Mouse (Mus musculus) embryonic fibroblast, embryonic 13.5 days (primary cell): ENCODE data around the gene Mpp6. TPM values are rescaled to one million over a fixed set of nuclear protein-coding genes. Genes with fewer than 3 reads are reported as not detected.

Experiments
- H3K27ac ChIP-seq: 2 replicates; pipeline ENCODE4 v1.5.1; 2012; ENCODE audit warnings: low read length, control low read depth, inconsistent platforms; ENCODE audit not compliant: insufficient read depth
- H3K4me1 ChIP-seq: 2 replicates; pipeline ENCODE4 v1.6.1; 2011; ENCODE audit warnings: low read length; ENCODE audit not compliant: control insufficient read depth, insufficient read depth
- H3K4me3 ChIP-seq: 2 replicates; pipeline ENCODE4 v1.5.1; 2011; ENCODE audit warnings: mild to moderate bottlenecking, control low read depth, low read length; ENCODE audit not compliant: insufficient read depth
- CTCF ChIP-seq: IDR thresholded peaks from 2 replicates; pipeline ENCODE4 v1.5.1; 2011; ENCODE audit warnings: mild to moderate bottlenecking, control low read depth, low read length, moderate library complexity, borderline replicate concordance; ENCODE audit not compliant: insufficient read depth
- POLR2A ChIP-seq: IDR thresholded peaks from 2 replicates; pipeline ENCODE4 v1.6.1; 2011; ENCODE audit warnings: low read depth, mild to moderate bottlenecking, control low read depth, low read length, moderate library complexity
- polyA plus RNA-seq: library from polyadenylated mRNA; stranded (reverse); fragments of >200 nt; gene quantifications from 2 replicates; pipeline ENCODE4 v1.2.4, GENCODE M21; 2011; ENCODE audit warnings: low read depth; ENCODE audit not compliant: missing spikeins, insufficient read length

Mpp6 gene
- polyA plus RNA-seq, 1 experiment, result 43.9 TPM

DNA sequence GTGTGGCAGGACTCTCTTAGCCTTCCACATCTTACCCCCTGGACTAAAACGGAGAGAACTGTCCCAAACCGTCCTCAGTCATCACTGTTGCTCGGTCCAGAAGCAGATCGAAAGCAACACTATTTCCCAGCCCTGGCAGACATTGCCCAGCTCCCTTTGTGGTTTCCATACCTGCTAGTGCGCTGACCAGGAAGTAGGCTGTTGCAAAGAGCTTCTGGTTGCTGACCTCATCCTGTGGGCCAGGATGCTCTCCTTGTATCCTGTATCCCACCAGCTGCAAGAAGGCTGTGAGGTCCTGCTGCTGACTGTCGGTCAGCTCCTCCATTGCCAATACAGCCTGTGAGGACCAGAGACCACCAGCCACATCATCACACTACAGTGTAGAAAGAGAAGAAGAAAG, 109.0 kb downstream of the Mpp6 start:
- Histone ChIP-seq H3K4me3 (no peak overlapping the region), H3K4me1 (no peaks in the 10 kb centered on the region), H3K27ac (no peak overlapping the region)
- TF ChIP-seq POLR2A (no peak), CTCF (no peak)

DNA sequence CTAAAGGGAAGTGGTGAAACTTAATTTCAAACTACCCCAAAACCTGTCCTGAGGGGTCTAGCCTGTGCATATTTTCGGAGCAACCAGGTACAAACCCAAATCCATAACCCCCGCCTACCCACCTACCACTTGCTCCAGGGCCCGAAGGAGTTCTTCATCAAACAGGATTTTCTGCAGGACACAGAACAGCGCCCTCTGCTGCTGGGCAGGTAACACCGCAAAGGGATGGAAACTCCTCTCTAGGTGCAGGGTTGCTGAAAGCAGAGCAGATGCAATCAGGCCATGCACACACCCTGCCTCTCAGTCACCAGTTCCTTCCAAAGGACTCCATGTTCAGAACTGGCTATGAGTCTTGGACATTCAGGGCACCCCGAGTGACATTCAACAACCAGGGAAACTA, 110.8 kb downstream of the Mpp6 start:
- Histone ChIP-seq H3K27ac (no peak overlapping the region), H3K4me1 (peaks cover 4% of the 10 kb centered on the region; the same call in 1 of the 2 replicates), H3K4me3 (no peak overlapping the region)
- TF ChIP-seq CTCF (peak; percentile 69; the same call in 1 of the 2 replicates), POLR2A (no peak)

DNA sequence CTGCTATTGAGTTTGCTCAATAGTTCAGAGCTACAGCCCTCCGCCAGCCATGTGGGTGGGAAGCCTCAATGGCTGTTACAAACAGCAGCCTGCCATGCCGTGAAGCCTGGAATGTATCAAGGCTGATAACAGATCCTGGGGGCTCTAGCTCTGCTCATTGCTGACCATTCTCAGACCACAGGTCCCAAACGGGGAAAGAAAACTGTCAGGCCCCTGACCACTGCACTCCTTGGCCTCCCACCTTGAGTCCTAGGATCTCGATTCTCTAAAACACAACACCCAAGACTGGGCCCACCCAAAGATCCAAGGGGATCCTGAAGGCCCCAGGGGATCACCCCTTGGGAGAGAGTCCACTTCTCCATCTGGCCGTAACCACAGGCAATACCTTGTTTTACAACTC, 112.3 kb downstream of the Mpp6 start:
- TF ChIP-seq POLR2A (no peak), CTCF (no peak)
- Histone ChIP-seq H3K4me3 (no peak overlapping the region), H3K27ac (no peak overlapping the region), H3K4me1 (peaks cover 4% of the 10 kb centered on the region; the same call in 1 of the 2 replicates)

DNA sequence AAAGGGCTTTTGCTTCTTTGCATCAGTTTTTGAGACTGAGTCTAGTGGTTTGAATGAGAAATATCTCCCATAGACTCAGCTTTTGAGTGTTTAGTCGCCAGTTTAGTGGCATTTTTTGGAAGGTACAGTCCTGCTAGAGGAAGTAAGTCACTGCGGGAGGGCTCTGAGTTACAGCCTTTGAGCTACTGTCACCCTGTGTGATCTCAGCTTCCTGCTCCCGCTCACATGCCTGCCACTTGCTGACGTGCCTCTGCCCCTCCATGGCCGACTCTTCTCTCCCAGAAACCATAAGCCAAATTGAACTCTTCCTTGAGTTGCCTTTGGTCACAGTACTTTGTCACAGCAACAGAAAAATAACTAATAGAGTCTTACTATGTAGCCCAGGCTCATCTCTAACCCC, 112.9 kb downstream of the Mpp6 start:
- H3K27ac ChIP-seq, result no peak overlapping the region
- TF ChIP-seq CTCF (no peak), POLR2A (no peak)
- H3K4me1 ChIP-seq, result peaks cover 4% of the 10 kb centered on the region; the same call in 1 of the 2 replicates
- no peak overlapping the region for H3K4me3 ChIP-seq

- Histone ChIP-seq H3K4me1 (peaks cover 4% of the 10 kb centered on the region; the same call in 1 of the 2 replicates), H3K27ac (no peak overlapping the region), H3K4me3 (no peak overlapping the region)
- TF ChIP-seq POLR2A, result no peak
These were observed 113.6 kb downstream of the Mpp6 start for GRCm38 (mm10) chr6:50223606-50224005.

DNA sequence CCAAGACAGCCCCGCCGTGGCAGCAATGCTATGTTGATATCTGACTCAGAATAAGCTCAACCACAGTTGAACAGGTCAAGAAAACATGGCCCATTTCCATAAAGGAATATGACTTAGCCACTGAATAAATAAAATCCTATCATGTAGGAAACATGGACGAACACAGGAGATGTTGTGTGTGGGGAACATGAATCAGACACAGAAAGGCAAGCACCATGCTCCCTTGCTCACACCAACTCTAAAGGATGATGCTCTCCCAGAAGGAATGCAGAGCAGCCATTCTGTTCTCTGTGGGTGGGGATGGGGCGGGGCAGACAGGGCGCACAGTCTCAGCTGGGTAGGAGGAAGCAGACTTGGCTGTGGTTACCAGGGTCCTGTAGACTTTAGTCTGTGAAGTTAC, 115.2 kb downstream of the Mpp6 start:
- Histone ChIP-seq H3K4me3 (no peak overlapping the region), H3K27ac (no peak overlapping the region), H3K4me1 (peaks cover 4% of the 10 kb centered on the region; the same call in 1 of the 2 replicates)
- TF ChIP-seq CTCF, result no peak
- TF ChIP-seq POLR2A, result no peak

DNA sequence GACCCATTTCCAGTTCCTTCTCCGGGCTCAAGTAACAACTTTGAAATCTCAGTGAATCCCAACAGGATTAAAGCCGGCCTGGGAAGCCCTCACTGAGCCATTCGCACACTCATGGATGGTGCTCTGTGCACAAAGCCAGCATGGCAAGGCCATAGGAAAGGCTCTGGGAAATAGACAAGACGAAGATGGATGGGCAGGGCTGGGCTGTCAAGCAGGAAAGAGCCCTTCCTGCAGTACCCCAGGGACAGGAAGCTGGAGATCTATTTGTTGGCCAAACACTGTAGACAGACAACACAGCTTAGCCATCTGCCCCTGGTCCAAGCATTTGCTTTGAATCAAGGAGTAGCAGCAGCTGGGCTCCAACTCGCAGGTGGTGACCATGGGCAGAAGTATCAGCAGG, 118.1 kb downstream of the Mpp6 start:
- H3K4me3 ChIP-seq, result no peak overlapping the region
- TF ChIP-seq POLR2A (no peak), CTCF (no peak)
- peaks cover 4% of the 10 kb centered on the region; the same call in 1 of the 2 replicates for H3K4me1 ChIP-seq
- no peak overlapping the region for H3K27ac ChIP-seq

- H3K27ac ChIP-seq, result no peak overlapping the region
- TF ChIP-seq POLR2A, result no peak
- TF ChIP-seq CTCF, result no peak
- no peaks in the 10 kb centered on the region for H3K4me1 ChIP-seq
- H3K4me3 ChIP-seq, result no peak overlapping the region
These were observed 121.2 kb downstream of the Mpp6 start for GRCm38 (mm10) chr6:50231288-50231687.

GRCm38 (mm10) chr6:50232984-50233383, 122.9 kb downstream of the Mpp6 start:
- no peak for TF ChIP-seq CTCF
- no peak for TF ChIP-seq POLR2A
- Histone ChIP-seq H3K4me3 (no peak overlapping the region), H3K4me1 (no peaks in the 10 kb centered on the region), H3K27ac (no peak overlapping the region)

- TF ChIP-seq CTCF, result no peak
- TF ChIP-seq POLR2A, result no peak
- Histone ChIP-seq H3K27ac (no peak overlapping the region), H3K4me1 (no peaks in the 10 kb centered on the region)
These were observed 127.9 kb downstream of the Mpp6 start for GRCm38 (mm10) chr6:50237963-50238362.

GRCm38 (mm10) chr6:50239902-50240301, 129.9 kb downstream of the Mpp6 start:
- Histone ChIP-seq H3K4me1 (no peaks in the 10 kb centered on the region), H3K4me3 (no peak overlapping the region), H3K27ac (no peak overlapping the region)
- TF ChIP-seq POLR2A, result no peak
- no peak for TF ChIP-seq CTCF

More at GRCm38 (mm10) chr6:50237963-50238362, 127.9 kb downstream of the Mpp6 start:
- H3K4me3 ChIP-seq, result no peak overlapping the region
